Mouse (Mus musculus) monocyte, adult 5-6 weeks (primary cell): ENCODE data around the gene Tapbpl. TPM values are rescaled to one million over a fixed set of nuclear protein-coding genes. Genes with fewer than 3 reads are reported as not detected.

Source experiments
- total RNA-seq: library from RNA; stranded (forward); fragments of 200-1000, 200-491, 200-594 nt; gene quantifications from 3 replicates; pipeline ENCODE4 v1.2.3, GENCODE M21; 2017

Gene Tapbpl
- total RNA-seq, 1 experiment from 2014 or later: 32.5 TPM

Other genes with a start within 250 kb of the Tapbpl start
- gene Pianp, start 235.2 kb downstream of the Tapbpl start, total RNA-seq: not detected in 3 replicates
- gene Zfp384, start 222.7 kb downstream of the Tapbpl start, total RNA-seq: 26.0 to 44.7 TPM (median 28.6 TPM) in 3 replicates
- 118 to 132 TPM (median 119 TPM) in 3 replicates for gene Ing4, start 192.1 kb downstream of the Tapbpl start, total RNA-seq
- gene Acrbp, start 182.2 kb downstream of the Tapbpl start, total RNA-seq: 5.5 to 20.2 TPM (median 8.3 TPM) in 3 replicates
- 3.1 to 8.7 TPM (median 3.6 TPM) in 3 replicates for gene Lpar5, start 163.9 kb downstream of the Tapbpl start, total RNA-seq
- gene Chd4, start 135.9 kb downstream of the Tapbpl start, total RNA-seq: 275 to 395 TPM (median 283 TPM) in 3 replicates
- gene Nop2, start 100.0 kb downstream of the Tapbpl start, total RNA-seq: 15.9 to 23.8 TPM (median 23.2 TPM) in 3 replicates
- gene Iffo1, start 86.6 kb downstream of the Tapbpl start, total RNA-seq: 15.5 to 29.7 TPM (median 16.2 TPM) in 3 replicates
- gene Gapdh, start 65.4 kb downstream of the Tapbpl start, total RNA-seq: 353 to 432 TPM (median 359 TPM) in 3 replicates
- 17.6 to 79.8 TPM (median 33.5 TPM) in 3 replicates for gene Ncapd2, start 40.2 kb downstream of the Tapbpl start, total RNA-seq
- 20.1 to 33.9 TPM (median 25.9 TPM) in 3 replicates for gene Mrpl51, start 40.1 kb downstream of the Tapbpl start, total RNA-seq
- 12.8 to 29.3 TPM (median 15.5 TPM) in 3 replicates for gene Vamp1, start 16.3 kb downstream of the Tapbpl start, total RNA-seq
- 9.1 to 38.2 TPM (median 26.6 TPM) in 3 replicates for gene Cd27, start 5.2 kb upstream of the Tapbpl start, total RNA-seq
- gene Tuba3a, start 54.2 kb upstream of the Tapbpl start, total RNA-seq: 0.78 TPM in 1 of 3 replicates, not detected in the others
- 29.5 to 47.9 TPM (median 41.2 TPM) in 3 replicates for gene Ltbr, start 82.0 kb upstream of the Tapbpl start, total RNA-seq
- 3.1 to 6.4 TPM (median 5.9 TPM) in 3 replicates for gene Scnn1a, start 88.8 kb upstream of the Tapbpl start, total RNA-seq
- 101 to 111 TPM (median 103 TPM) in 3 replicates for gene Tnfrsf1a, start 117.5 kb upstream of the Tapbpl start, total RNA-seq
- not detected in 3 replicates for gene Plekhg6, start 148.9 kb upstream of the Tapbpl start, total RNA-seq